Mouse (Mus musculus) retina, adult 2 months (tissue): Measurements from ENCODE around the gene Aldh3a2.
"Not testable (repeated sequence)": the region's sequence is repeated elsewhere in the genome, so short reads cannot be mapped to it uniquely, and the experiment has no call there.

Experiments
- DNase-seq: peaks from one replicate; pipeline ENCODE4 v3.0.0-alpha.2; 2012; ENCODE audit warnings: low read depth, low spot score

The Aldh3a2 gene

GRCm38 (mm10) chr11:61215936-61216335, 51.3 kb downstream of the Aldh3a2 start:
- DNase-seq = no peak

- no peak for DNase-seq
These were observed 55.2 kb downstream of the Aldh3a2 start for GRCm38 (mm10) chr11:61212102-61212501.

- no peak for DNase-seq
These were observed 58.9 kb downstream of the Aldh3a2 start for GRCm38 (mm10) chr11:61208316-61208715.

- no peak for DNase-seq
These were observed 59.6 kb downstream of the Aldh3a2 start, which contains the start of gene Aldh3a1 for GRCm38 (mm10) chr11:61207487-61208246. TSS of gene Aldh3a1 (plus strand) at chr11:61207537.

- no peak for DNase-seq
These were observed 61.1 kb downstream of the Aldh3a2 start for GRCm38 (mm10) chr11:61206136-61206535.

- DNase-seq = no peak
These were observed 61.9 kb downstream of the Aldh3a2 start for GRCm38 (mm10) chr11:61205167-61205950.

GRCm38 (mm10) chr11:61202810-61203209, 64.5 kb downstream of the Aldh3a2 start:
- DNase-seq = no peak

- DNase-seq = no peak
These were observed 65.1 kb downstream of the Aldh3a2 start for GRCm38 (mm10) chr11:61202186-61202585.

- DNase-seq = no peak
These were observed 67.5 kb downstream of the Aldh3a2 start for GRCm38 (mm10) chr11:61199620-61200362.

- no peak for DNase-seq
These were observed 69.3 kb downstream of the Aldh3a2 start for GRCm38 (mm10) chr11:61197935-61198334.

GRCm38 (mm10) chr11:61196616-61197353, 70.5 kb downstream of the Aldh3a2 start:
- DNase-seq = no peak

- DNase-seq = peak; percentile 62
These were observed 73.9 kb downstream of the Aldh3a2 start for GRCm38 (mm10) chr11:61193392-61193791.

GRCm38 (mm10) chr11:61192779-61193178, 74.5 kb downstream of the Aldh3a2 start:
- no peak for DNase-seq

- DNase-seq = not testable (repeated sequence)
These were observed 75.1 kb downstream of the Aldh3a2 start for GRCm38 (mm10) chr11:61192123-61192522.

GRCm38 (mm10) chr11:61190776-61191175, 76.5 kb downstream of the Aldh3a2 start:
- DNase-seq = no peak

- no peak for DNase-seq
These were observed 83.4 kb downstream of the Aldh3a2 start for GRCm38 (mm10) chr11:61183820-61184219.

GRCm38 (mm10) chr11:61181624-61182023, 85.6 kb downstream of the Aldh3a2 start:
- no peak for DNase-seq

GRCm38 (mm10) chr11:61180361-61180760, 86.9 kb downstream of the Aldh3a2 start:
- no peak for DNase-seq

- DNase-seq = no peak
These were observed 90.9 kb downstream of the Aldh3a2 start for GRCm38 (mm10) chr11:61176321-61176720.

- no peak for DNase-seq
These were observed 91.5 kb downstream of the Aldh3a2 start for GRCm38 (mm10) chr11:61175778-61176177.
